Mouse (Mus musculus): ENCODE results near the gene S100a4. TPM values are rescaled to one million over a fixed set of nuclear protein-coding genes. Genes with fewer than 3 reads are reported as not detected.
A peak's percentile ranks its signal among the peaks of the same experiment; 100 is the strongest.

Gene S100a4
- polyA plus RNA-seq, 1 experiment, result 329 TPM

DNA sequence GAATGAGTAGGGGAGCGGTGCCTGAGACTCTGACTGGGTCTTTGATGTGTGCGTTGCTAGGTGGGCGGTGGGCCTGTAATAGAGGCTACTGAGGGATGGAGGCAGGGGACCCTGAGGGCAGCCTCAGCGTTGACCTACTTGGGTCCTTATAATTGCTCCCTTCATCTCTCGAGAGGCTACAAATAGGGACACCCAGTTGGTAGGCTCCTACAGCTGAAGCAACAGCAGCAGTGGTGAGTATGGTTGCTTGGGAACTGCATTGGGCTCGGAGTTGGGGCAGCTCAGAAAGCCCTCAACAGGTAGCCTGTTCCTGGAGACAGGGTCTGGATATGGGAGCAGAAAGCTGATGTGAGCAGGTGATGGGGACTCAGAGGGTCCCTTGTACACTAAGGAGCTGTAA, 3.5 kb upstream of the S100a4 start:
- no peak for DNase-seq (ENCODE audit: low spot score)

DNA sequence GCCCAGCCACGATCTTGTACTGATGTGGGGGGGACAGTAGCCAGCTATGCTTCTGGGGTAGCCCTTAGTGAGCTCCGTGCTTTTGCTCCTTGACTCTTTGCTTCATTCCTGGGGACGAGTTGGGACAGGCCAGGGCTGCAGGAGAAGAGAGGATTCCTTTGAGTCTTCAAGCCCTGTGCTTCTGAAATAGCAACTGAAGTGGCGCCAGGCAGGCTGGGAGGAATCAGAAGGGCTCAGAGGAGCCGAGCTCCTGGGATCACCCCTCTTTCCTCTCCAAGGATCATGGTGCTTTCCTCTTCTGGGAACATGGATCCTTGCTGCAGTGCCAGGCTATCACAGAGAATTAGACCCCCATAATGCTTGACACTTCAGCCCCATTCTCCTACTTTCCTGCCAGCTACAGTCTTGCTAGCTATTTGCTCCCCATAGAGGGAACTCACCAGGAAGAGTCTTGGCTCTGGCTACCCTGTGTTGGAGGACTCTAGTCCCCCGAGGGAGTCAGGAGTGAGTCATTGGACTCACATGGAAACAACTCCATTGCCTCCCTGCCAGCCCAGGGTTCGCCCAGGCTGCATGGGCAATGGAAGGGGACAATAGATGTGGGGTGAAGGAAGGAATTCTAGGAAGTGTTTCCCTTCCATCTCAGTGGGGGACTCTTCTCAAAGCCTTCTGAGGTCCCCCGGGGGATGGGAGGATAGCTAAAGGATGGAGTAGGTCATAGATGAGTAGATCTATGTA, 2.9 kb upstream of the S100a4 start:
- DNase-seq (ENCODE audit: low spot score), result no peak

DNA sequence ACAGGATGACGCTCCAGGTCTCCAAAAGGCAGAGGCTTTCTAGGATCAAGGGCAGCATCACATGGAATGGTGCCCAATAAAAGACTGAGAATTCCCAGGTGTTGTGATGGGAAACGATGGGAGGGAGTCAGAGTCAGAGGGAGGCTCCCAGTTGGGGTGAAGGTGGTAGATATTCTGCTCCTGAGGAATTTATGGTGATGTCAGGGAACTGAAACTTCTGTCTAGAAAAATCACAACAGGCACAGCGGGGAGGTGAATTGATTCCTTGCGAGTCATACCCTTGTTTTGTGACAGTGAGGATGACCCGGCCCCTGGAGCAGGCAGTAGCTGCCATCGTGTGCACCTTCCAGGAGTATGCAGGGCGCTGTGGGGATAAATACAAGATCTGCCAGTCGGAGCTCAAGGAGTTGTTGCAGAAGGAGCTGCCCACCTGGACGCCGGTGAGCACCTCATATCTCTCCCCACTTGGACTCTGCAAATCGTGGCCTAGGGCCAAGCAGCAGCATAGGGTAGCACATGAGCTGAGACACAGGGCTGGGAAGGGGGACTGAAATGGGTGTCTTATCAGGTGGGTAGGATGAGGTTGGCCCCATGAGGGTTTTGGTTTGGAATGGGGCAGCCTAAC, 2.0 kb upstream of the S100a4 start, which contains the start of gene Gm42674:
Gm42674 (plus strand) TSS at position 419 of the 625 bp plus-strand sequence.
- no peak for DNase-seq (ENCODE audit: low spot score)

DNA sequence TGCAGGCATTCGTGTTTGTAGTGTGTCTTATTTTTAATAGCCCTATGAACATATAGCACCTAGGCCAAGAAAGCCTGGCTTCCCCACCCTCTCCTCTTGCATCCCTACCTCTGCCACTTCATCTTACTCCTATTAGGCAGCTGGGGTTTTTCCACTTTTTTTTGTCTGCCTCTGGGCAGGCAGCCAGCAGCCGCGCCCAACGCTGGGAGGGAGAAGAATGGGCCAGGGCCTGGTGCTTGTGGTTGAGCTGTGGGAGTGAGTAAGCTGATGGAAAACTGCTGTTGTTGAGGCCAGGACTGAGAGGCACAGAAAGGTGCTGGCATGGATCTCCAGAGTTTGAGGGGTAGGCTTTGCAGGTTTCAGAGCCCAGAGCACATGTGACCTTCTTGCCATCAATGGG, 845 bp downstream of the S100a4 start:
- DNase-seq (ENCODE audit: low spot score), result peak; percentile 75

- no peak for DNase-seq (ENCODE audit: low spot score)
These were observed 1.5 kb downstream of the S100a4 start for GRCm38 (mm10) chr3:90605049-90605448.

GRCm38 (mm10) chr3:90605736-90606135, 2.2 kb downstream of the S100a4 start:
- DNase-seq (ENCODE audit: low spot score), result no peak

- no peak for DNase-seq (ENCODE audit: low spot score)
These were observed 2.6 kb downstream of the S100a4 start for GRCm38 (mm10) chr3:90606185-90606584.

GRCm38 (mm10) chr3:90607361-90607760, 3.8 kb downstream of the S100a4 start:
- DNase-seq (ENCODE audit: low spot score), result no peak

GRCm38 (mm10) chr3:90608223-90608622, 4.7 kb downstream of the S100a4 start, which contains the start of gene S100a5:
Gene S100a5, plus strand, starts transcription at chr3:90608523.
- DNase-seq (ENCODE audit: low spot score), result no peak

- no peak for DNase-seq (ENCODE audit: low spot score)
These were observed 5.5 kb downstream of the S100a4 start for GRCm38 (mm10) chr3:90609102-90609501.

GRCm38 (mm10) chr3:90611494-90611893, 7.9 kb downstream of the S100a4 start:
- no peak for DNase-seq (ENCODE audit: low spot score)

- DNase-seq (ENCODE audit: low spot score), result no peak
These were observed 8.5 kb downstream of the S100a4 start for GRCm38 (mm10) chr3:90612061-90612460.

GRCm38 (mm10) chr3:90612728-90613291, 9.2 kb downstream of the S100a4 start, which contains the start of gene S100a6:
Gene S100a6, plus strand, starts transcription at chr3:90612882.
- peak; percentile 84 for DNase-seq (ENCODE audit: low spot score)

- DNase-seq (ENCODE audit: low spot score), result peak; percentile 47
These were observed 10.0 kb downstream of the S100a4 start for GRCm38 (mm10) chr3:90613461-90614147.

DNA sequence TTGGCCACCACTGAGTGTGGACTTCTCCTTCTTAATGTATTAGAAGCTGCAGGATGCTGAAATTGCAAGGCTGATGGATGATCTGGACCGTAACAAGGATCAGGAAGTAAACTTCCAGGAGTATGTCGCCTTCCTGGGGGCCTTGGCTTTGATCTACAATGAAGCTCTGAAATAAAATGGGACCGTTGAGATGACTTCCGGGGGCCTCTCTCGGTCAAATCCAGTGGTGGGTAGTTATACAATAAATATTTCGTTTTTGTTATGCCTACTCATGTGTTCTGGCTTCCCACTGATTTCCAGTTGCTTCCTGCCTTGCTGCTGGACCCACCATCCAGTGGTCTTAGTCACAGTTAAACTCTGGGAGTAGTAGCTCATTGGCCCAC, 10.6 kb downstream of the S100a4 start:
- DNase-seq (ENCODE audit: low spot score), result no peak

DNA sequence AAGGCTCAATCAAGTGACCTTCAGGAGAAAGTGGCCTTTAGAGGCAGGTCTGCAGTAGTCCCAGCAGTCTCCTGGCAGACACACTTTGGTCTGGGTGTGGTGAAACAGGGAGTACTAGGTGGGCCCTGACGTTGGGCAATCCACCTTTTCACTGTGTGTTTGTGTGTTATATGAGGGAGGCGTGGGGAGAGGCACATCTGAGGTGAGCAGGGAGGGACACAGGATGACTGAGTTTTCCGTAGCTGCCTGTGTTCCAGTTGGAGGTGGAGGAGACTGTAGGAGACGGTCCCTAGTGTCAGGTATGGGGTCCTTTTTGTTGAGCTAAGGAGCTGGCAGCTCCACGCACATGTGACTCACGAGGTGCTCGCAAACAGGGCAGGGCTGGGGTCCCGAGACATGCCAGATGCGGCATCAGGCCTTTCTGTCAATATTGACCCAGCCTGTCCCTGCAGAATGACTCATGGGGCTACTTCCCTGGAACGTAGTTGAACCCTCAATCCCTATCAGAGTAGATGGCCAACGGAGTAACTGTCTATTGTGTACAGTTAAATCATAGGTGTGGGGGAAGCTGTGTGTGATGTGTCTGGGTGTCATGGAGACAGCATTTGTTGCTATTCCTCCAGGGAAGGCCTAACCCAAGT, 11.2 kb downstream of the S100a4 start:
- DNase-seq (ENCODE audit: low spot score), result peak; percentile 57

GRCm38 (mm10) chr3:90615415-90615814, 11.8 kb downstream of the S100a4 start:
- peak; percentile 57 for DNase-seq (ENCODE audit: low spot score)

- DNase-seq (ENCODE audit: low spot score), result no peak
These were observed 12.3 kb downstream of the S100a4 start for GRCm38 (mm10) chr3:90615911-90616310.

DNA sequence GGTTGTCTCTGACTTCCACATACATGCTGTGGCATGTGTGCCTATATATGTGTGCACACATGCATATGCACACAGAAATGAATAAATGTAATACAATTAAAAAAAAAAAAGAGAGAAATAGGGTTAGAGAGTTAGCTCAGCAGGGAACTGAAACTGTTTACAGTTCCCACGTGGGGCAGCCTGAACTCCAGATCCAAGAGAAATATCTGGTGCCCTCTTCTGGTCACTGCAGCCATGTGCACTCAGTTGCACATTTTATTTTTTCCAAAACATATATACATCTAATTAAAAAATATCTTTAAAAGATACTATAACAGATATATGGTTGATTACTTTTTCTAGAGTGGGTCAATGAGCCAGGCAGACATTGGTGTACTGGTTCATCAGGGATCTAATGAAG, 14.0 kb downstream of the S100a4 start:
- DNase-seq (ENCODE audit: low spot score), result peak; percentile 22

GRCm38 (mm10) chr3:90621552-90621951, 18.0 kb downstream of the S100a4 start:
- no peak for DNase-seq (ENCODE audit: low spot score)

GRCm38 (mm10) chr3:90623435-90624071, 20.0 kb downstream of the S100a4 start:
- no peak for DNase-seq (ENCODE audit: low spot score)

All from urinary bladder, adult 2 months (tissue).